Mouse (Mus musculus) embryonic facial prominence, embryonic 15.5 days (tissue): ENCODE measurements at regions not wholly inside any gene's neighbourhood (a gene's known extent, or its start where the extent isn't known, plus 50 kb on each side); places are given as distances from the start of the nearest gene placed in this dataset.

ENCODE experiments used
- ATAC-seq: fragments of 200-750 bp; cut with Nextera tagmentation; 2 replicates; pipeline ENCODE4 v1.8.0; 2017; ENCODE audit warnings: low read depth, moderate TSS enrichment; ENCODE audit not compliant: insufficient number of reproducible peaks, low FRiP score, low TSS enrichment
- H3K27ac ChIP-seq: fragments of 300-500 bp; sonication (generic); replicated peaks from 2 replicates; pipeline ENCODE4 v1.5.1; 2015; ENCODE audit warnings: mild to moderate bottlenecking, inconsistent platforms
- H3K27me3 ChIP-seq: fragments of 300-500 bp; sonication (generic); 2 replicates; pipeline ENCODE4 v1.6.1; 2015; ENCODE audit warnings: inconsistent platforms
- H3K36me3 ChIP-seq: fragments of 300-500 bp; sonication (generic); 2 replicates; pipeline ENCODE4 v1.6.1; 2015; ENCODE audit warnings: mild to moderate bottlenecking, inconsistent platforms
- H3K4me1 ChIP-seq: fragments of 300-500 bp; sonication (generic); 2 replicates; pipeline ENCODE4 v1.6.1; 2015; ENCODE audit warnings: inconsistent platforms
- H3K4me2 ChIP-seq: fragments of 300-500 bp; sonication (generic); replicated peaks from 2 replicates; pipeline ENCODE4 v1.6.1; 2015; ENCODE audit warnings: mild to moderate bottlenecking, inconsistent platforms
- H3K4me3 ChIP-seq: fragments of 300-500 bp; sonication (generic); replicated peaks from 2 replicates; pipeline ENCODE4 v1.5.1; 2015; ENCODE audit warnings: mild to moderate bottlenecking, inconsistent platforms
- H3K9ac ChIP-seq: fragments of 300-500 bp; sonication (generic); 2 replicates; pipeline ENCODE4 v1.6.1; 2015; ENCODE audit warnings: inconsistent platforms
- H3K9me3 ChIP-seq: fragments of 300-500 bp; sonication (generic); replicated peaks from 2 replicates; pipeline ENCODE4 v1.6.1; 2016; ENCODE audit warnings: inconsistent platforms
- WGBS: fragments of 180-500 bp; shearing (Covaris S2); methylation state at CpG from one replicate; pipeline ENCODE4 v1.1.7; 2015; 5-methylcytosine and 5-hydroxymethylcytosine counted together

GRCm38 (mm10) chr10:56495352-56495751 lies 118.2 kb downstream of the Gja1 start:
- Histone ChIP-seq H3K27me3 (no peaks in the 10 kb centered on the region), H3K9ac (no peak overlapping the region), H3K4me2 (no peak overlapping the region), H3K36me3 (no peaks in the 10 kb centered on the region), H3K9me3 (no peaks in the 10 kb centered on the region), H3K4me1 (no peaks in the 10 kb centered on the region), H3K4me3 (no peak overlapping the region), H3K27ac (no peak overlapping the region)
- no peak for ATAC-seq
- WGBS, result 69% methylated on average over 4 of the region's 4 CpGs

GRCm38 (mm10) chr10:56519041-56519440 lies 141.9 kb downstream of the Gja1 start:
- 67% methylated on average over 1 of the region's 1 CpGs for WGBS

GRCm38 (mm10) chr10:56525791-56526190 lies 148.7 kb downstream of the Gja1 start:
- no peaks in the 10 kb centered on the region for H3K4me1 ChIP-seq
- H3K9me3 ChIP-seq, result 0 out of 2 replicates have a peak, but pooled peaks cover 4% of the 10 kb centered on the region
- H3K9ac ChIP-seq, result no peak overlapping the region
- no peaks in the 10 kb centered on the region for H3K27me3 ChIP-seq
- WGBS, result 45% methylated on average over 2 of the region's 2 CpGs
- no peak overlapping the region for H3K4me3 ChIP-seq
- H3K36me3 ChIP-seq, result no peaks in the 10 kb centered on the region
- H3K4me2 ChIP-seq, result no peak overlapping the region
- H3K27ac ChIP-seq, result no peak overlapping the region
- ATAC-seq, result no peak

More at GRCm38 (mm10) chr10:56519041-56519440, 141.9 kb downstream of the Gja1 start:
- ATAC-seq, result no peak
- Histone ChIP-seq H3K4me3 (no peak overlapping the region), H3K9me3 (no peaks in the 10 kb centered on the region), H3K27me3 (no peaks in the 10 kb centered on the region), H3K4me2 (no peak overlapping the region), H3K27ac (no peak overlapping the region), H3K4me1 (no peaks in the 10 kb centered on the region), H3K9ac (no peak overlapping the region), H3K36me3 (no peaks in the 10 kb centered on the region)

- H3K9me3 ChIP-seq, result no peaks in the 10 kb centered on the region
- H3K36me3 ChIP-seq, result no peaks in the 10 kb centered on the region
- WGBS, result 27% methylated on average over 4 of the region's 4 CpGs
- no peak overlapping the region for H3K27ac ChIP-seq
- no peak for ATAC-seq
- H3K4me2 ChIP-seq, result no peak overlapping the region
- no peaks in the 10 kb centered on the region for H3K27me3 ChIP-seq
- H3K4me3 ChIP-seq, result no peak overlapping the region
- H3K4me1 ChIP-seq, result peaks cover 10% of the 10 kb centered on the region; the same call in 1 of the 2 replicates
- no peak overlapping the region for H3K9ac ChIP-seq
Measured at GRCm38 (mm10) chr10:56537091-56537490, 160.0 kb downstream of the Gja1 start.

- H3K36me3 ChIP-seq, result no peaks in the 10 kb centered on the region
- no peak overlapping the region for H3K27ac ChIP-seq
- no peaks in the 10 kb centered on the region for H3K27me3 ChIP-seq
- H3K4me1 ChIP-seq, result peaks cover 10% of the 10 kb centered on the region; the same call in 1 of the 2 replicates
- H3K9ac ChIP-seq, result no peak overlapping the region
- H3K4me2 ChIP-seq, result no peak overlapping the region
- H3K4me3 ChIP-seq, result no peak overlapping the region
- no peak for ATAC-seq
- no peaks in the 10 kb centered on the region for H3K9me3 ChIP-seq
- WGBS, result 64% methylated on average over 5 of the region's 5 CpGs
Measured at GRCm38 (mm10) chr10:56539827-56540511, 162.8 kb downstream of the Gja1 start.

- Histone ChIP-seq H3K4me2 (no peak overlapping the region), H3K4me1 (peaks cover 6% of the 10 kb centered on the region; the same call in 1 of the 2 replicates), H3K4me3 (no peak overlapping the region), H3K9me3 (no peaks in the 10 kb centered on the region), H3K27me3 (no peaks in the 10 kb centered on the region), H3K9ac (no peak overlapping the region), H3K36me3 (no peaks in the 10 kb centered on the region), H3K27ac (no peak overlapping the region)
- 64% methylated on average over 3 of the region's 3 CpGs for WGBS
- no peak for ATAC-seq
Measured at GRCm38 (mm10) chr10:56542106-56542505, 165.0 kb downstream of the Gja1 start.

- Histone ChIP-seq H3K27me3 (no peaks in the 10 kb centered on the region), H3K9me3 (no peaks in the 10 kb centered on the region), H3K9ac (no peak overlapping the region), H3K4me1 (no peaks in the 10 kb centered on the region), H3K4me2 (no peak overlapping the region), H3K27ac (no peak overlapping the region), H3K36me3 (no peaks in the 10 kb centered on the region), H3K4me3 (no peak overlapping the region)
- ATAC-seq, result no peak
- WGBS, result 55% methylated on average over 3 of the region's 3 CpGs
Measured at GRCm38 (mm10) chr10:56545989-56546388, 168.9 kb downstream of the Gja1 start.

- no peaks in the 10 kb centered on the region for H3K27me3 ChIP-seq
- 63% methylated on average over 2 of the region's 2 CpGs for WGBS
- H3K27ac ChIP-seq, result no peak overlapping the region
- H3K9me3 ChIP-seq, result no peaks in the 10 kb centered on the region
- no peaks in the 10 kb centered on the region for H3K36me3 ChIP-seq
- H3K4me3 ChIP-seq, result no peak overlapping the region
- no peak for ATAC-seq
- H3K4me2 ChIP-seq, result no peak overlapping the region
- no peak overlapping the region for H3K9ac ChIP-seq
- no peaks in the 10 kb centered on the region for H3K4me1 ChIP-seq
Measured at GRCm38 (mm10) chr10:56546824-56547223, 169.7 kb downstream of the Gja1 start.

GRCm38 (mm10) chr10:56547825-56548224 lies 170.7 kb downstream of the Gja1 start:
- ATAC-seq, result no peak
- no peaks in the 10 kb centered on the region for H3K9me3 ChIP-seq
- H3K9ac ChIP-seq, result no peak overlapping the region
- no peaks in the 10 kb centered on the region for H3K27me3 ChIP-seq
- no peak overlapping the region for H3K4me2 ChIP-seq
- H3K4me3 ChIP-seq, result no peak overlapping the region
- H3K4me1 ChIP-seq, result no peaks in the 10 kb centered on the region
- no peak overlapping the region for H3K27ac ChIP-seq
- no peaks in the 10 kb centered on the region for H3K36me3 ChIP-seq
- WGBS, result 74% methylated on average over 3 of the region's 4 CpGs

GRCm38 (mm10) chr10:56566836-56567442 lies 189.8 kb downstream of the Gja1 start:
- no peaks in the 10 kb centered on the region for H3K36me3 ChIP-seq
- no peak overlapping the region for H3K4me3 ChIP-seq

GRCm38 (mm10) chr10:56582065-56582464 lies 204.9 kb downstream of the Gja1 start:
- no peak overlapping the region for H3K4me3 ChIP-seq
- no peaks in the 10 kb centered on the region for H3K9me3 ChIP-seq
- no peak for ATAC-seq
- WGBS, result 70% methylated on average over 6 of the region's 6 CpGs
- no peaks in the 10 kb centered on the region for H3K4me1 ChIP-seq
- no peak overlapping the region for H3K27ac ChIP-seq
- no peaks in the 10 kb centered on the region for H3K36me3 ChIP-seq
- H3K27me3 ChIP-seq, result no peaks in the 10 kb centered on the region
- H3K4me2 ChIP-seq, result no peak overlapping the region
- H3K9ac ChIP-seq, result no peak overlapping the region

More at GRCm38 (mm10) chr10:56566836-56567442, 189.8 kb downstream of the Gja1 start:
- H3K4me1 ChIP-seq, result no peaks in the 10 kb centered on the region
- no peaks in the 10 kb centered on the region for H3K27me3 ChIP-seq
- 77% methylated on average over 12 of the region's 12 CpGs for WGBS
- H3K9me3 ChIP-seq, result no peaks in the 10 kb centered on the region
- H3K27ac ChIP-seq, result no peak overlapping the region
- no peak overlapping the region for H3K9ac ChIP-seq
- ATAC-seq, result no peak
- H3K4me2 ChIP-seq, result no peak overlapping the region

- no peak overlapping the region for H3K4me3 ChIP-seq
- no peak overlapping the region for H3K4me2 ChIP-seq
- H3K9me3 ChIP-seq, result no peaks in the 10 kb centered on the region
- WGBS, result 47% methylated on average over 2 of the region's 2 CpGs
- ATAC-seq, result no peak
- H3K27ac ChIP-seq, result no peak overlapping the region
- no peaks in the 10 kb centered on the region for H3K27me3 ChIP-seq
- H3K36me3 ChIP-seq, result no peaks in the 10 kb centered on the region
- H3K9ac ChIP-seq, result no peak overlapping the region
- no peaks in the 10 kb centered on the region for H3K4me1 ChIP-seq
Measured at GRCm38 (mm10) chr10:56587205-56587604, 210.1 kb downstream of the Gja1 start.
